12 mouse cellular contexts compared by ENCODE assay signal in genomic region chr1:128360601-128361000, GRCm38 (mm10). TPM values are rescaled to one million over a fixed set of nuclear protein-coding genes. Genes with fewer than 3 reads are reported as not detected.
DNase-seq lines count a peak whose midpoint lies in the region; ATAC-seq and TF ChIP-seq lines count a peak whose summit lies in the region.
"Had no signal": no experiment of that assay in that cellular context is flagged by ENCODE, and none has a peak within 500 bp of the region (broad histone marks: within the 10 kb centered on the region; RNA-seq: fewer than 3 reads in every experiment).

No protein-coding gene starts in this region.

- no peak overlapping the region for H3K4me2 ChIP-seq in forebrain, postnatal 0 days (ENCODE audit: low read depth)
- no peak overlapping the region for H3K4me2 ChIP-seq in forebrain, embryonic 11.5 days (ENCODE audit: low read depth, low read length, severe bottlenecking)
- H3K4me2 ChIP-seq in CH12.LX (ENCODE audit: insufficient read depth, low read depth, poor library complexity, severe bottlenecking), result no peak overlapping the region
- H3K4me2 ChIP-seq in hindbrain, embryonic 11.5 days (replicated peaks; ENCODE audit: low read depth, low read length), result no peak overlapping the region
- H3K4me2 ChIP-seq in lung, postnatal 0 days (replicated peaks; ENCODE audit: low read depth, low read length), result no peak overlapping the region

- no peak for TF ChIP-seq RAD21 in CH12.LX (IDR thresholded peaks at IDR 0.05; ENCODE audit: low read depth, low read length)

- no peak for TF ChIP-seq EP300 in CH12.LX (IDR thresholded peaks at IDR 0.05; ENCODE audit: low read length)
- no peak for TF ChIP-seq EP300 in lung, postnatal 0 days (IDR thresholded peaks at IDR 0.05)

- ATAC-seq in forebrain, postnatal 0 days, result no peak
- no peak for ATAC-seq in forebrain, embryonic 11.5 days (replicated peaks; ENCODE audit: low FRiP score)
- no peak for ATAC-seq in hindbrain, embryonic 11.5 days (ENCODE audit: low FRiP score)
- ATAC-seq in lung, postnatal 0 days, result no peak

- H3K36me3 ChIP-seq in forebrain, postnatal 0 days (ENCODE audit: insufficient read depth), result peaks cover 21% of the 10 kb centered on the region
- peaks cover 2% of the 10 kb centered on the region; the same call in 1 of the 2 replicates for H3K36me3 ChIP-seq in forebrain, embryonic 11.5 days (ENCODE audit: control insufficient read depth, insufficient read depth, low read length)
- peaks cover 25 to 47% of the 10 kb centered on the region in 2 experiments for H3K36me3 ChIP-seq in CH12.LX (replicated peaks in 1 of 2; ENCODE audit: control insufficient read depth in 1 of 2, insufficient read depth in 1 of 2, low read length in 1 of 2)
- H3K36me3 ChIP-seq in hindbrain, embryonic 11.5 days (ENCODE audit: control insufficient read depth, insufficient read depth, low read length), result no peaks in the 10 kb centered on the region
- H3K36me3 ChIP-seq in lung, postnatal 0 days (ENCODE audit: insufficient read depth, low read length), result peaks cover 10% of the 10 kb centered on the region

- H3K9me3 ChIP-seq in forebrain, postnatal 0 days (ENCODE audit: low read length), result no peaks in the 10 kb centered on the region
- H3K9me3 ChIP-seq in forebrain, embryonic 11.5 days (ENCODE audit: control insufficient read depth, low read length), result no peaks in the 10 kb centered on the region
- H3K9me3 ChIP-seq in CH12.LX (replicated peaks; ENCODE audit: low read length), result no peaks in the 10 kb centered on the region
- H3K9me3 ChIP-seq in hindbrain, embryonic 11.5 days (ENCODE audit: control insufficient read depth, low read length), result no peaks in the 10 kb centered on the region
- H3K9me3 ChIP-seq in lung, postnatal 0 days (ENCODE audit: low read length), result no peaks in the 10 kb centered on the region

- H3K4me3 ChIP-seq in forebrain, postnatal 0 days (ENCODE audit: low read depth, low read length), result no peak overlapping the region
- no peak overlapping the region for H3K4me3 ChIP-seq in forebrain, embryonic 11.5 days (ENCODE audit: low read depth, low read length)
- H3K4me3 ChIP-seq in CH12.LX (replicated peaks in 1 of 3; ENCODE audit: low read depth in 2 of 3, low read length in 2 of 3, poor library complexity in 1 of 3), result no peak overlapping the region
- H3K4me3 ChIP-seq in hindbrain, embryonic 11.5 days (ENCODE audit: low read depth, low read length), result no peak overlapping the region
- no peak overlapping the region for H3K4me3 ChIP-seq in lung, postnatal 0 days (ENCODE audit: low read depth, low read length)

- no peak for TF ChIP-seq CTCF in forebrain, postnatal 0 days (IDR thresholded peaks at IDR 0.05; ENCODE audit: low read depth)
- TF ChIP-seq CTCF in CH12.LX (conservative IDR thresholded peaks at IDR 0.05 in 1 of 2, IDR thresholded peaks at IDR 0.05 in 1 of 2; ENCODE audit: low read depth in 2 of 2, low read length in 2 of 2), result no peak
- TF ChIP-seq CTCF in lung, postnatal 0 days (IDR thresholded peaks at IDR 0.05), result no peak

- peak; percentile 57 for DNase-seq in forebrain, postnatal 0 days
- DNase-seq in forebrain, embryonic 11.5 days (ENCODE audit: low spot score), result no peak
- no peak for DNase-seq in CH12.LX (ENCODE audit: extremely low read depth)
- DNase-seq in cerebellum, postnatal 10 days, result peak; percentile 59 to 63
- peak; percentile 13 for DNase-seq in left cerebral cortex, postnatal 4 days
- no peak for DNase-seq in gastrocnemius, adult 8-10 months (ENCODE audit: low spot score in 2 of 2)
- DNase-seq in hindbrain, embryonic 11.5 days (ENCODE audit: low spot score), result no peak
- no peak for DNase-seq in lung, postnatal 0 days (ENCODE audit: low spot score)
- DNase-seq: heart, adult 2 months; kidney, postnatal 25 days had no signal

- intact Hi-C loops in left cerebral cortex, postnatal 4 days (cut with DNase I), result no loop called here

- no peak overlapping the region for H3K9ac ChIP-seq in forebrain, postnatal 0 days
- H3K9ac ChIP-seq in forebrain, embryonic 11.5 days (ENCODE audit: low read length), result no peak overlapping the region
- peak overlapping the region; percentile 76; the same call in 1 of the 2 replicates for H3K9ac ChIP-seq in CH12.LX (ENCODE audit: insufficient read depth, low read depth)
- no peak overlapping the region for H3K9ac ChIP-seq in hindbrain, embryonic 11.5 days (ENCODE audit: low read depth, low read length)
- H3K9ac ChIP-seq in lung, postnatal 0 days (replicated peaks; ENCODE audit: low read depth), result no peak overlapping the region

- dilution Hi-C loops in CH12.LX (cut with MboI; ENCODE audit: extremely low pct_ligation_motif_present, extremely low pct_unique_long_range_greater_than_20kb, low sequenced_read_pairs), result no loop called here

- no peaks in the 10 kb centered on the region for H3K4me1 ChIP-seq in forebrain, postnatal 0 days (ENCODE audit: insufficient read depth)
- 0 out of 2 replicates have a peak, but pooled peaks cover 2% of the 10 kb centered on the region for H3K4me1 ChIP-seq in forebrain, embryonic 11.5 days (replicated peaks; ENCODE audit: control insufficient read depth, insufficient read depth, low read length)
- peaks cover 0 to 27% of the 10 kb centered on the region in 2 experiments; a peak in 2 of 4 replicates for H3K4me1 ChIP-seq in CH12.LX (ENCODE audit: control insufficient read depth in 1 of 2, insufficient read depth in 2 of 2)
- H3K4me1 ChIP-seq in hindbrain, embryonic 11.5 days (replicated peaks; ENCODE audit: control insufficient read depth, insufficient read depth, low read length), result 0 out of 2 replicates have a peak, but pooled peaks cover 2% of the 10 kb centered on the region
- H3K4me1 ChIP-seq in lung, postnatal 0 days (ENCODE audit: insufficient read depth, low read depth, low read length), result peaks cover 8% of the 10 kb centered on the region; the same call in 1 of the 2 replicates

- WGBS in forebrain, postnatal 0 days, result 52% methylated on average over 2 of the region's 2 CpGs
- 87% methylated on average over 2 of the region's 2 CpGs for WGBS in forebrain, embryonic 11.5 days
- WGBS in hindbrain, embryonic 11.5 days, result 79% methylated on average over 2 of the region's 2 CpGs
- WGBS in lung, postnatal 0 days, result 64% methylated on average over 2 of the region's 2 CpGs

- TF ChIP-seq POLR2A in CH12.LX (IDR thresholded peaks at IDR 0.05; ENCODE audit: low read depth, low read length), result no peak

- in situ Hi-C loops in CH12.LX (cut with MboI; ENCODE audit: low pct_ligation_motif_present, low pct_unique_long_range_greater_than_20kb, low sequenced_read_pairs), result loop anchor here (10.0 kb wide), 2 partner anchors 224 to 364 kb away; no protein-coding TSS in a partner anchor

- H3K79me2 ChIP-seq in CH12.LX (replicated peaks; ENCODE audit: control insufficient read depth, extremely low read depth, insufficient read depth, poor library complexity, severe bottlenecking), result peaks cover 37% of the 10 kb centered on the region

- no peaks in the 10 kb centered on the region for H3K27me3 ChIP-seq in forebrain, postnatal 0 days (ENCODE audit: insufficient read depth, low read length)
- H3K27me3 ChIP-seq in forebrain, embryonic 11.5 days (ENCODE audit: control insufficient read depth, insufficient read depth, low read length), result no peaks in the 10 kb centered on the region
- H3K27me3 ChIP-seq in CH12.LX (replicated peaks), result no peaks in the 10 kb centered on the region
- H3K27me3 ChIP-seq in hindbrain, embryonic 11.5 days (ENCODE audit: control insufficient read depth, insufficient read depth, low read length), result no peaks in the 10 kb centered on the region
- H3K27me3 ChIP-seq in lung, postnatal 0 days (replicated peaks; ENCODE audit: insufficient read depth, low read length), result no peaks in the 10 kb centered on the region

- no peak overlapping the region for H3K27ac ChIP-seq in forebrain, postnatal 0 days (ENCODE audit: low read depth, low read length)
- H3K27ac ChIP-seq in forebrain, embryonic 11.5 days (ENCODE audit: low read depth, low read length), result no peak overlapping the region
- no peak overlapping the region for H3K27ac ChIP-seq in CH12.LX (ENCODE audit: insufficient read depth, low read depth)
- H3K27ac ChIP-seq in hindbrain, embryonic 11.5 days (ENCODE audit: low read depth, low read length), result no peak overlapping the region
- no peak overlapping the region for H3K27ac ChIP-seq in lung, postnatal 0 days (ENCODE audit: low read length)

RNA-seq across cellular contexts. Expression of gene Mcm6, which starts 1.1 kb away (rescaled TPM):
- total RNA-seq in forebrain, postnatal 0 days (2014; rRNA removed), result 33.7 and 52.4 TPM in 2 replicates
- 35.2 and 40.5 TPM in 2 replicates for polyA plus RNA-seq in forebrain, postnatal 0 days (2015; fragmentation: Nextera tagmentation; extraction: Ambion mirVana)
- 343 and 344 TPM in 2 replicates for polyA plus RNA-seq in forebrain, embryonic 11.5 days (2014; fragmentation: Nextera tagmentation; extraction: Ambion mirVana)
- total RNA-seq in CH12.LX (2012; rRNA removed) (260 and 289 TPM in 2 replicates), CH12.LX (2014; rRNA removed) (457 and 467 TPM in 2 replicates)
- 296 and 297 TPM in 2 replicates for polyA plus RNA-seq in CH12.LX (2012; ENCODE audit: insufficient read length, low read depth)
- 10 to 100 TPM; 24.0 to 26.0 TPM for total RNA-seq in left cerebral cortex, postnatal 4 days (2021)
- total RNA-seq in gastrocnemius, adult 8-10 months (2022), result 1 to 10 TPM; 1.7 to 2.2 (median 1.9) TPM
- polyA plus RNA-seq in hindbrain, embryonic 11.5 days (2014; fragmentation: Nextera tagmentation; extraction: Ambion mirVana), result 257 and 285 TPM in 2 replicates
- 37.8 and 38.5 TPM in 2 replicates for polyA plus RNA-seq in lung, postnatal 0 days (2015; fragmentation: Nextera tagmentation; extraction: Ambion mirVana)

RNA-seq across cellular contexts. Expression of gene Lct, which starts 32.5 kb away (rescaled TPM):
- total RNA-seq in forebrain, postnatal 0 days (2014; rRNA removed), result 0.46 and 0.86 TPM in 2 replicates
- 0.11 and 0.35 TPM in 2 replicates for polyA plus RNA-seq in forebrain, postnatal 0 days (2015; fragmentation: Nextera tagmentation; extraction: Ambion mirVana)
- 0.16 and 0.21 TPM in 2 replicates for polyA plus RNA-seq in forebrain, embryonic 11.5 days (2014; fragmentation: Nextera tagmentation; extraction: Ambion mirVana)
- 0.04 and 0.08 TPM in 2 replicates for total RNA-seq in CH12.LX (2012; rRNA removed)
- 0.07 and 0.19 TPM in 2 replicates for total RNA-seq in CH12.LX (2014; rRNA removed)
- 0.11 and 0.14 TPM in 2 replicates for polyA plus RNA-seq in CH12.LX (2012; ENCODE audit: insufficient read length, low read depth)
- total RNA-seq in left cerebral cortex, postnatal 4 days (2021), result 1 to 10 TPM in 1 of 2 experiments, under 1 TPM in 1; 0.79 to 1.0 TPM
- total RNA-seq in gastrocnemius, adult 8-10 months (2022), result not detected
- polyA plus RNA-seq in hindbrain, embryonic 11.5 days (2014; fragmentation: Nextera tagmentation; extraction: Ambion mirVana), result 0.14 and 0.20 TPM in 2 replicates
- not detected in 2 replicates for polyA plus RNA-seq in lung, postnatal 0 days (2015; fragmentation: Nextera tagmentation; extraction: Ambion mirVana)
- total RNA-seq: heart, adult 2 months; liver, adult 2 months had no signal
- polyA plus RNA-seq: erythroblast, embryonic 14.5 days; liver, adult 2 months had no signal

RNA-seq across cellular contexts. Expression of gene Dars, which starts 56.6 kb away (rescaled TPM):
- 90.4 and 101 TPM in 2 replicates for total RNA-seq in forebrain, postnatal 0 days (2014; rRNA removed)
- 128 and 130 TPM in 2 replicates for polyA plus RNA-seq in forebrain, postnatal 0 days (2015; fragmentation: Nextera tagmentation; extraction: Ambion mirVana)
- 116 and 130 TPM in 2 replicates for polyA plus RNA-seq in forebrain, embryonic 11.5 days (2014; fragmentation: Nextera tagmentation; extraction: Ambion mirVana)
- 166 and 177 TPM in 2 replicates for total RNA-seq in CH12.LX (2012; rRNA removed)
- 339 and 375 TPM in 2 replicates for total RNA-seq in CH12.LX (2014; rRNA removed)
- 190 and 206 TPM in 2 replicates for polyA plus RNA-seq in CH12.LX (2012; ENCODE audit: insufficient read length, low read depth)
- total RNA-seq in left cerebral cortex, postnatal 4 days (2021), result 10 to 100 TPM; 72.5 to 73.8 TPM
- 10 to 100 TPM; 60.3 to 73.0 (median 68.2) TPM for total RNA-seq in gastrocnemius, adult 8-10 months (2022)
- polyA plus RNA-seq in hindbrain, embryonic 11.5 days (2014; fragmentation: Nextera tagmentation; extraction: Ambion mirVana), result 151 and 159 TPM in 2 replicates
- polyA plus RNA-seq in lung, postnatal 0 days (2015; fragmentation: Nextera tagmentation; extraction: Ambion mirVana), result 68.5 and 80.8 TPM in 2 replicates

Comparison
In these comparisons a context has a peak if more than half of its experiments do, and no peak if none do; other contexts are left out.
1. DNase-seq: peak in forebrain, postnatal 0 days (single experiment), cerebellum, postnatal 10 days (2 of 2) and left cerebral cortex, postnatal 4 days (single experiment); none in forebrain, embryonic 11.5 days (single experiment), CH12.LX (single experiment), gastrocnemius, adult 8-10 months (0 of 2), hindbrain, embryonic 11.5 days (single experiment) and lung, postnatal 0 days (single experiment).